Mouse (Mus musculus) MN1 (cell line): ENCODE data around the gene Ryk.

ENCODE experiments used
- DNase-seq: peaks from one replicate; pipeline ENCODE4 v3.0.0-alpha.2; 2016; ENCODE audit warnings: low spot score

The Ryk gene

GRCm38 (mm10) chr9:102834742-102835591 lies at the start of gene Ryk:
Ryk (plus strand) TSS chr9:102834917.
- peak; percentile 77 for DNase-seq

GRCm38 (mm10) chr9:102789491-102789890 lies 45.2 kb upstream of the Ryk start:
- no peak for DNase-seq

- DNase-seq = no peak
These were observed 42.9 kb upstream of the Ryk start for GRCm38 (mm10) chr9:102791845-102792244.

GRCm38 (mm10) chr9:102792836-102793235 lies 41.9 kb upstream of the Ryk start:
- peak; percentile 46 for DNase-seq

- no peak for DNase-seq
These were observed 41.4 kb upstream of the Ryk start for GRCm38 (mm10) chr9:102793286-102793809.

GRCm38 (mm10) chr9:102798406-102798805 lies 36.3 kb upstream of the Ryk start:
- DNase-seq = no peak

- peak; percentile 9 for DNase-seq
These were observed 28.6 kb upstream of the Ryk start for GRCm38 (mm10) chr9:102806056-102806573.

GRCm38 (mm10) chr9:102811192-102811591 lies 23.5 kb upstream of the Ryk start:
- DNase-seq = no peak

GRCm38 (mm10) chr9:102818228-102818627 lies 16.5 kb upstream of the Ryk start:
- no peak for DNase-seq

GRCm38 (mm10) chr9:102828604-102829003 lies 6.1 kb upstream of the Ryk start:
- no peak for DNase-seq

- no peak for DNase-seq
These were observed 3.2 kb upstream of the Ryk start for GRCm38 (mm10) chr9:102831541-102831940.

GRCm38 (mm10) chr9:102834414-102834741 lies 339 bp upstream of the Ryk start:
- no peak for DNase-seq

- DNase-seq = no peak
These were observed 1.6 kb downstream of the Ryk start for GRCm38 (mm10) chr9:102836279-102836678.

GRCm38 (mm10) chr9:102840792-102841778 lies 6.4 kb downstream of the Ryk start:
- peak; percentile 87 for DNase-seq

- peak; percentile 64 for DNase-seq
These were observed 7.1 kb downstream of the Ryk start for GRCm38 (mm10) chr9:102841832-102842231.

GRCm38 (mm10) chr9:102842498-102842897 lies 7.8 kb downstream of the Ryk start:
- no peak for DNase-seq

GRCm38 (mm10) chr9:102843577-102843976 lies 8.9 kb downstream of the Ryk start:
- no peak for DNase-seq

- DNase-seq = no peak
These were observed 11.1 kb downstream of the Ryk start for GRCm38 (mm10) chr9:102845851-102846250.

GRCm38 (mm10) chr9:102846348-102846747 lies 11.6 kb downstream of the Ryk start:
- DNase-seq = no peak

- no peak for DNase-seq
These were observed 17.6 kb downstream of the Ryk start for GRCm38 (mm10) chr9:102852076-102853022.

- no peak for DNase-seq
These were observed 23.1 kb downstream of the Ryk start for GRCm38 (mm10) chr9:102857856-102858255.
